Mouse (Mus musculus) liver, postnatal 0 days (tissue): ENCODE results near the gene Upk2. TPM values are rescaled to one million over a fixed set of nuclear protein-coding genes. Genes with fewer than 3 reads are reported as not detected.

Source experiments
- ATAC-seq: fragments of 200-750 bp; cut with Nextera tagmentation; 2 replicates; pipeline ENCODE4 v1.8.0; 2017; ENCODE audit warnings: mild to moderate bottlenecking, moderate library complexity
- DNase-seq: peaks from one replicate; pipeline ENCODE4 v3.0.0-alpha.2; 2016
- H3K27ac ChIP-seq: fragments of 300-500 bp; sonication (generic); 2 replicates; pipeline ENCODE4 v1.5.1; 2014; ENCODE audit warnings: antibody characterized with exemption, moderate library complexity, mild to moderate bottlenecking, low read depth
- H3K27me3 ChIP-seq: fragments of 300-500 bp; sonication (generic); 2 replicates; pipeline ENCODE4 v1.6.1; 2014; ENCODE audit warnings: low read length, control low read depth, mixed read lengths; ENCODE audit not compliant: insufficient read depth
- H3K36me3 ChIP-seq: fragments of 300-500 bp; sonication (generic); replicated peaks from 2 replicates; pipeline ENCODE4 v1.6.1; 2014; ENCODE audit warnings: mild to moderate bottlenecking, control low read depth, low read length, moderate library complexity, mixed read lengths; ENCODE audit not compliant: insufficient read depth
- H3K4me1 ChIP-seq: fragments of 300-500 bp; sonication (generic); 2 replicates; pipeline ENCODE4 v1.6.1; 2014; ENCODE audit warnings: antibody characterized with exemption, mild to moderate bottlenecking, control low read depth; ENCODE audit not compliant: insufficient read depth
- H3K4me2 ChIP-seq: fragments of 300-500 bp; sonication (generic); 2 replicates; pipeline ENCODE4 v1.6.1; 2014; ENCODE audit warnings: low read depth, mild to moderate bottlenecking, low read length, moderate library complexity, mixed read lengths
- H3K4me3 ChIP-seq: fragments of 300-500 bp; sonication (generic); 2 replicates; pipeline ENCODE4 v1.5.1; 2014; ENCODE audit warnings: low read depth, low read length
- H3K9ac ChIP-seq: fragments of 300-500 bp; sonication (generic); replicated peaks from 2 replicates; pipeline ENCODE4 v1.6.1; 2014; ENCODE audit warnings: mild to moderate bottlenecking, moderate library complexity
- H3K9me3 ChIP-seq: fragments of 300-500 bp; sonication (generic); 2 replicates; pipeline ENCODE4 v1.6.1; 2016; ENCODE audit warnings: mild to moderate bottlenecking, control low read depth, low read length, mixed read lengths
- CTCF ChIP-seq: sonication (generic); IDR thresholded peaks from 2 replicates; pipeline ENCODE4 v1.5.1; 2016; ENCODE audit warnings: antibody characterized with exemption, low read depth
- EP300 ChIP-seq: IDR thresholded peaks from 2 replicates; pipeline ENCODE4 v1.6.1; 2016; ENCODE audit warnings: antibody characterized with exemption, low read depth, mild to moderate bottlenecking
- WGBS: fragments of 180-500 bp; shearing (Covaris S2); extraction: QIAGEN DNeasy Blood & Tissue Kit; methylation state at CpG from one replicate; pipeline ENCODE4 v1.1.7; 2014; ENCODE audit not compliant: insufficient replicate concordance; 5-methylcytosine and 5-hydroxymethylcytosine counted together
- polyA plus RNA-seq: library from polyadenylated mRNA; unstranded; fragments of >200 nt; fragmentation: Nextera tagmentation; extraction: Ambion mirVana; gene quantifications from 2 replicates; pipeline ENCODE4 v1.2.1, GENCODE M21; 2015

The Upk2 gene
- polyA plus RNA-seq, 1 experiment from 2014 or later = not detected

DNA sequence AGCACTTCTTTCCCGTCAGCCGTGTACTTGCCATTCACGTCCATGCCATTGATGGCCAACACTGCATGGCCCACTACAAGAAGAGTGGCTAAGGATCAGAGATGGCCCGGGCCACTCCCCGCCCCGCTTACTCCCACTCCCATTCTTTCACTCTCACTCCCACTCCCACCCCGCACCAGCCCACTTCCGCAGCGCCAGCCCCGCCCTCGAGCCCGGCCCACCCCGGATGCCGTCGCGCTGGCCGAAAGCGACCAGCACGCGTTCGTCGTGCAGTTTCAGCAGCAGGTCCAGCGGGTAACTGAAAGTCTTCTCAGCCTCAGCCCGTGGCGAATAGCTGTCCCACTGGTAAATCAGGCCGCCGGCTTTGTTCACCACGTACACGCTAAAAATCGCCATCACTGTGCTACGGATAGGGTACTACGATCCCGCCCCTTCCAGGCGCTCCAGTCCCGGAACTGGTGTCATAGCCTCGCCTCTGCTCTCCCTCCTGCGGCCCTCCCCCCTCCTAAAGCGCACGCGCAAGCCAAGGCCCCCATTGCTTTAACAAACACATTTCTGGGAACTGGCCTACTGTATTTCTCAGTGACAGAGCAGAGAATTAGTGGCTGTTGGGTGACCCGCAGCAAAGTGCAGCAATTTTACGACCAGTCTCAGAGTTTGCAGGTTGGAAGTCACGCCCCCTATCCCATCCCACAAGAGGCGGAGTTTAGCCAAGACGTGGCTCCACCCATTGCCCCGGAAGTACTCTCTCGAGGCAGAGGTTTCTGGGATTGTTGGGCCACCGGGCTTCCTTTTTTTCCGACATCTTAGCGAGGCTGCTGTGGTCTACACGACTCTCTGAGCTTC lies 47.6 kb downstream of the Upk2 start, which contains the start of the genes Rps25 and Trappc4:
TSS of gene Rps25 (plus strand) at position 234 of the 846 bp plus-strand sequence.
TSS of gene Trappc4 (minus strand) at position 695 of the 846 bp plus-strand sequence.
- Histone ChIP-seq H3K4me1 (peaks cover 17% of the 10 kb centered on the region), H3K4me3 (peak within 1 kb of the TSS; percentile 84), H3K9me3 (no peaks in the 10 kb centered on the region), H3K36me3 (peaks cover 59% of the 10 kb centered on the region), H3K9ac (peak within 1 kb of the TSS; percentile 87), H3K4me2 (peak within 1 kb of the TSS; percentile 70), H3K27ac (peak within 1 kb of the TSS; percentile 91), H3K27me3 (no peaks in the 10 kb centered on the region)
- ATAC-seq (peak; percentile 93), DNase-seq (peak; percentile 96)
- WGBS = under 1% methylated on average over 51 of the region's 51 CpGs
- TF ChIP-seq CTCF = peak; percentile 1; the same call in 1 of the 2 replicates
- peak; percentile 52 for TF ChIP-seq EP300

DNA sequence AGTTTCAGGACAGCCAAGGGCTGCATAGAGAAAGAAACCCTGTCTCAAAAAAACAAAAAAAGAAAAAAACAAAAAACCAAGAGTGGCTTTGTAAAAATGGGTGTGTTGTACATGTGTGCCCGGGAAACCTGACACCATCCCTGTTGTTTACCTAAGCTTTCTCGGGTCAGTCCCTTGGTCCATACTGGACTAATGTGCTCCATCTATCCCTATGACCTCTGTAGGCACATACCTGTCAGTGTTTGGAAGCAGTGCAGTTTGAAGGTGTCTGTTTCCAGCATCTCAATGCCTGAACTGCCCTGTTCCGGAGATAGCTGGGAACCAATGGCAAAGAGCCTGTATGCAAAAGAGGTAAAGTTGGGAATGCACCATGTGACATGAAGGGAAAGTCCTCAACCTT lies 49.8 kb downstream of the Upk2 start:
- Histone ChIP-seq H3K27me3 (no peaks in the 10 kb centered on the region), H3K4me3 (no peak overlapping the region), H3K9ac (no peak overlapping the region), H3K4me2 (no peak overlapping the region), H3K36me3 (peaks cover 61% of the 10 kb centered on the region), H3K9me3 (no peaks in the 10 kb centered on the region), H3K4me1 (peaks cover 20% of the 10 kb centered on the region), H3K27ac (no peak overlapping the region; the same call in 1 of the 2 replicates)
- no peak for ATAC-seq
- 73% methylated on average over 3 of the region's 3 CpGs for WGBS
- TF ChIP-seq CTCF (no peak), EP300 (no peak)
- no peak for DNase-seq

Other genes with a start within 250 kb of the Upk2 start
- 3.1 and 4.0 TPM in 2 replicates for gene Cbl, start 220.9 kb downstream of the Upk2 start, polyA plus RNA-seq
- not detected in 2 replicates for gene Ccdc153, start 214.3 kb downstream of the Upk2 start, polyA plus RNA-seq
- 0.08 TPM in 1 of 2 replicates, not detected in the other for gene Pdzd3, start 203.5 kb downstream of the Upk2 start, polyA plus RNA-seq
- gene Nlrx1, start 186.4 kb downstream of the Upk2 start, polyA plus RNA-seq = 4.6 and 5.6 TPM in 2 replicates
- gene Abcg4, start 166.4 kb downstream of the Upk2 start, polyA plus RNA-seq = 4.2 TPM in 2 replicates
- 4.5 and 6.3 TPM in 2 replicates for gene Hinfp, start 149.3 kb downstream of the Upk2 start, polyA plus RNA-seq
- 10.1 and 11.4 TPM in 2 replicates for gene C2cd2l, start 134.7 kb downstream of the Upk2 start, polyA plus RNA-seq
- 19.0 and 19.4 TPM in 2 replicates for gene Dpagt1, start 129.0 kb downstream of the Upk2 start, polyA plus RNA-seq
- gene H2afx, start 120.3 kb downstream of the Upk2 start, polyA plus RNA-seq = 152 and 164 TPM in 2 replicates
- gene Hmbs, start 110.7 kb downstream of the Upk2 start, polyA plus RNA-seq = 517 and 539 TPM in 2 replicates
- 12.1 and 13.3 TPM in 2 replicates for gene Vps11, start 93.3 kb downstream of the Upk2 start, polyA plus RNA-seq
- 5.2 and 6.6 TPM in 2 replicates for gene Hyou1, start 75.5 kb downstream of the Upk2 start, polyA plus RNA-seq
- gene Slc37a4, start 58.1 kb downstream of the Upk2 start, polyA plus RNA-seq = 178 and 188 TPM in 2 replicates
- 1,409 and 1,489 TPM in 2 replicates for gene Rps25, start 47.8 kb downstream of the Upk2 start, polyA plus RNA-seq
- 48.0 and 50.4 TPM in 2 replicates for gene Trappc4, start 47.4 kb downstream of the Upk2 start, polyA plus RNA-seq
- 11.8 and 12.5 TPM in 2 replicates for gene Ccdc84, start 36.4 kb downstream of the Upk2 start, polyA plus RNA-seq
- not detected in 2 replicates for gene Foxr1, start 13.8 kb downstream of the Upk2 start, polyA plus RNA-seq
- gene Bcl9l, start 27.8 kb upstream of the Upk2 start, polyA plus RNA-seq = 2.0 and 2.2 TPM in 2 replicates
- 0.32 and 0.55 TPM in 2 replicates for gene Cxcr5, start 106.9 kb upstream of the Upk2 start, polyA plus RNA-seq
- gene Ddx6, start 149.9 kb upstream of the Upk2 start, polyA plus RNA-seq = 5.3 and 6.3 TPM in 2 replicates
- gene Treh, start 218.3 kb upstream of the Upk2 start, polyA plus RNA-seq = 0.94 and 1.4 TPM in 2 replicates